Mouse (Mus musculus): ENCODE results near the gene Slc2a8.
A peak's percentile ranks its signal among the peaks of the same experiment; 100 is the strongest.

DNA sequence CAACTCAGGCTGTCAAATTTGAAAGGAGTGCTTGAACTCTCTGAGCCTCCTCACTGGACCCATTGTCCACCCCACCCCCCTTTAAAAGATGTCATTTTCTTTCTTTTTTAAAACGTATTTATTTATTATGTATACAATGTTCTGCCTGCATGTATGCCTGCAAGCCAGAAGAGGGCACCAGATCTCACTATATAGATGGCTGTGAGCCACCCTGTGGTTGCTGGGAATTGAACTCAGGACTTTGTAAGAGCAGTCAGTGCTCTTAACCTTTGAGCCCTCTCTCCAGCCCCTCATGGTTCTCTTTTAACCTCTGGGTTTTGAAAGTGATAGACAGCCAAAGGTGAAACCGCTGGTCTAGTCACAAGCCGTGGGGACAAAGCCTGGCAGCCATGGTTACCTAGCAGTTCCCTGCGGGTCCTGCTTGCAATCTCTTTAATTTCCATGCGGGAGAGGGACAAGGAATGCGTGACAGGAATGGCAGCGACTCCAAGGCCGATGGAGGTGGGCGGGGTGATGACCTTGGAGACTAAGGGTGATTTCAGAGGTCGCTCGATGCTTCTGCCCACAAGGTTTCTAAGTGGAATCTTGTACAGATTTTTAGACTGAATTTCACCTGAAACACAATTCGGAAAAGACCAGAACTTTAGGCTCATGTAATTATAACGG, 8.4 kb upstream of the Slc2a8 start:
- TF ChIP-seq CTCF (IDR thresholded peaks at IDR 0.05; ENCODE audit: control insufficient read depth, insufficient read depth, low read length) (peak; percentile 30), POLR2A (IDR thresholded peaks at IDR 0.05; ENCODE audit: borderline replicate concordance, control insufficient read depth, low read depth, low read length) (no peak)

All from bone marrow, adult 2 months (tissue).